Mouse (Mus musculus) ES-Bruce4 (cell line): ENCODE data around the gene Parg. TPM values are rescaled to one million over a fixed set of nuclear protein-coding genes. Genes with fewer than 3 reads are reported as not detected.

Experiments
- H3K27ac ChIP-seq: 2 replicates; pipeline ENCODE4 v1.5.1; 2012; ENCODE audit warnings: low read length, inconsistent platforms; ENCODE audit not compliant: insufficient read depth
- H3K27me3 ChIP-seq: 2 replicates; pipeline ENCODE4 v1.6.1; 2012; ENCODE audit warnings: mild to moderate bottlenecking, low read length, inconsistent platforms; ENCODE audit not compliant: control insufficient read depth, poor library complexity, insufficient read depth, severe bottlenecking
- H3K36me3 ChIP-seq: 2 replicates; pipeline ENCODE4 v1.6.1; 2012; ENCODE audit warnings: inconsistent platforms, mild to moderate bottlenecking, low read length, moderate library complexity; ENCODE audit not compliant: control insufficient read depth, poor library complexity, insufficient read depth, severe bottlenecking
- H3K4me1 ChIP-seq: one replicate; pipeline ENCODE4 v1.8.1; 2011; ENCODE audit warnings: low read length; ENCODE audit not compliant: control insufficient read depth, insufficient read depth
- H3K4me3 ChIP-seq: 2 replicates; pipeline ENCODE4 v1.5.1; 2011; ENCODE audit warnings: low read depth, mild to moderate bottlenecking, low read length
- H3K9ac ChIP-seq: 2 replicates; pipeline ENCODE4 v1.6.1; 2012; ENCODE audit warnings: low read depth, mild to moderate bottlenecking, inconsistent platforms; ENCODE audit not compliant: poor library complexity, severe bottlenecking
- H3K9me3 ChIP-seq: replicated peaks from 2 replicates; pipeline ENCODE4 v1.6.1; 2012; ENCODE audit warnings: mild to moderate bottlenecking, low read length, inconsistent platforms; ENCODE audit not compliant: control insufficient read depth, poor library complexity, insufficient read depth, severe bottlenecking
- CTCF ChIP-seq: IDR thresholded peaks from one replicate; pipeline ENCODE4 v1.8.1; 2011; ENCODE audit warnings: low read depth, low read length
- EP300 ChIP-seq: IDR thresholded peaks from 2 replicates; pipeline ENCODE4 v1.6.1; 2011; ENCODE audit warnings: low read depth, low read length; ENCODE audit not compliant: insufficient read depth
- POLR2A ChIP-seq: IDR thresholded peaks from one replicate; pipeline ENCODE4 v1.8.1; 2011; ENCODE audit warnings: low read length; ENCODE audit not compliant: insufficient read depth
- polyA plus RNA-seq: library from polyadenylated mRNA; stranded (reverse); fragments of >200 nt; gene quantifications from 2 replicates; pipeline ENCODE4 v1.2.4, GENCODE M21; 2011; ENCODE audit warnings: low read depth; ENCODE audit not compliant: missing spikeins, insufficient read depth, insufficient read length

The Parg gene
- polyA plus RNA-seq, 1 experiment = 73.1 TPM

GRCm38 (mm10) chr14:32268999-32269398 is 67.2 kb downstream of the Parg start:
- TF ChIP-seq POLR2A (no peak), EP300 (no peak), CTCF (no peak)
- H3K9ac ChIP-seq = no peak overlapping the region
- no peaks in the 10 kb centered on the region for H3K4me1 ChIP-seq
- no peak overlapping the region for H3K4me3 ChIP-seq
- no peak overlapping the region for H3K27ac ChIP-seq
- H3K36me3 ChIP-seq = peaks cover 6% of the 10 kb centered on the region
- H3K9me3 ChIP-seq = no peaks in the 10 kb centered on the region
- no peaks in the 10 kb centered on the region for H3K27me3 ChIP-seq

DNA sequence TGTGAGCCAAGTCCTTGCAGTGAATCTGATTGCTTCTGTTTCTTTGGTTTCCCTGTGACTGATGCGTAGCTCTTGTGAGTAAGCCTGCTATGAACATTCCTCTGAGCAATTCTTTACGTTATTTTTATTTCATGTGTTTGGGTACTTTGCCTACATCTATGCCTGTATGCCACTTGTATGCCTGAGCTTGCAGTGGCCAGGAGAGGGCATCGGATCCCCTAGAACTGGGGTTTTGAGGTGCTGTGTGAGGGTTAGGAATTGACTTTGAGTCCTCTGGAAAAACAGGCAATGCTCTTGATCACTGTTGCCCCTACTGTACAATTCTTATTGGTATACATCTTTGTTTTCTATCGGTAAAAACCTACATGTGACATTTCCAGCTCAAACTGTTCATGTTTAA is 67.8 kb downstream of the Parg start:
- H3K9me3 ChIP-seq = no peaks in the 10 kb centered on the region
- no peak overlapping the region for H3K9ac ChIP-seq
- H3K36me3 ChIP-seq = peaks cover 8% of the 10 kb centered on the region

DNA sequence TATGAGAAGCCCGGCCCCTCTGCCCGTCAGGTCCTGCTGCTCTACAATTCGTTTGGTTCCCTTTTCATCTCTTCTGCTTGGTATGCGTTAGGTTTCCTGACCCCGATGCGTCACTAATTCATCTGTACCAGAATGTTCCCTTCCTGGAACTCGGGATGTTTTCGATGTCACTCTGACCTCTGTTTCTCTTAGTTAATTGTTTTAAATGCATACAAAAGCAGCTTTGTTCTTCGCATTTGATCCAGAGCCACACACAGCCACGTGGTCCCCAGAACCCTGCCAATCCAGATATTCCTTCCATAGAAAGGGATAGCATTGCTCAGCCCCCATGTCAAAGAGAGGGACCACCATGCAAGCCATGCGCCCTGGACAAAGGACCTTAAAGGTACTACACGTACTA is 99.9 kb downstream of the Parg start:
- no peak overlapping the region for H3K4me3 ChIP-seq
- H3K36me3 ChIP-seq = peaks cover 8% of the 10 kb centered on the region; the same call in 1 of the 2 replicates
- H3K27ac ChIP-seq = no peak overlapping the region
- peaks cover 5% of the 10 kb centered on the region for H3K4me1 ChIP-seq
- no peak overlapping the region for H3K9ac ChIP-seq
- no peaks in the 10 kb centered on the region for H3K27me3 ChIP-seq
- TF ChIP-seq EP300 = no peak
- TF ChIP-seq CTCF = no peak
- TF ChIP-seq POLR2A = no peak
- no peaks in the 10 kb centered on the region for H3K9me3 ChIP-seq

More for the DNA sequence above, 67.8 kb downstream of the Parg start:
- H3K27me3 ChIP-seq = no peaks in the 10 kb centered on the region
- no peak for TF ChIP-seq EP300
- TF ChIP-seq POLR2A = no peak
- TF ChIP-seq CTCF = no peak
- H3K4me1 ChIP-seq = no peaks in the 10 kb centered on the region
- no peak overlapping the region for H3K4me3 ChIP-seq
- H3K27ac ChIP-seq = no peak overlapping the region

DNA sequence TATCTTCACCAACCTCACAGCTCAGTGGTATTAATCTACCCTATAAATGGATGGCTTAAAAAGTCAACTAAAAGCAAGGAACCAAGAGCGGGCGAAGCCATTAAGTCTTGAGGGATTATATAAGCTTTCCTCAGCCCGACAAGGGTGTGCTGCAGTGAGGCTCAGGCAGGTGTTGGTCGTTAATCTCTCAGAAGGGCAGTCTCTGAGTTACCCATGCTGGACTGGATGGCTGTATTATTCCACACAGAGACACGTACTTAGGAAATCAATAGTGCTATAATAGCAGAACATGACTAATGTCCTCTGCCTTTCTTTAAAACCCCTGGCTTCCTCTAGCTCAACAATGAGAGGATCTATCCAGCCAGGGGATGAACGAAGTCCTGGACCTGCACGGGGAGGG is 100.7 kb downstream of the Parg start:
- peaks cover 7% of the 10 kb centered on the region; the same call in 1 of the 2 replicates for H3K36me3 ChIP-seq
- H3K27me3 ChIP-seq = no peaks in the 10 kb centered on the region
- no peak overlapping the region for H3K27ac ChIP-seq
- H3K9me3 ChIP-seq = no peaks in the 10 kb centered on the region
- H3K4me3 ChIP-seq = no peak overlapping the region
- TF ChIP-seq POLR2A = no peak
- no peak for TF ChIP-seq CTCF
- no peak for TF ChIP-seq EP300
- no peak overlapping the region for H3K9ac ChIP-seq
- H3K4me1 ChIP-seq = peaks cover 5% of the 10 kb centered on the region

DNA sequence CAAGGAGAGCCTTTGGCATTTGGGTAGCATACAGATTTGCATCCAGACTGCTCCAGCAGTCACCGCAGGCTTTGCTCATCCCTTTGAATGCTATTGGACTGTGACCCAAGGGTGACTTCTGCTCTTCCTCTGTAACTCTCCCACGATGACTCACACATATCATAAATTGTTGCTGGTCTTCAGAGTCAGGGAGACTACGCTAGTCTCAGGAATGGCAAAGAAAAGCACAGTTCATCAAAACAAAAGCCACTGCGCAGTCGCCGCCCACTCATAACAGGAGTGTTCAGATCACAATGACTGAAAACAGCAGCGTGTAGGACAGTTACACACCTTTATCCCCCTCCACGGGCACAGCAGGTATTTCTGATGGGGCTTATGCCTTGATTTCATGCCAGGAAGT is 103.2 kb downstream of the Parg start:
- H3K27me3 ChIP-seq = no peaks in the 10 kb centered on the region
- no peak overlapping the region for H3K27ac ChIP-seq
- no peaks in the 10 kb centered on the region for H3K9me3 ChIP-seq
- peaks cover 2% of the 10 kb centered on the region; the same call in 1 of the 2 replicates for H3K36me3 ChIP-seq
- TF ChIP-seq CTCF (no peak), EP300 (no peak), POLR2A (no peak)
- H3K9ac ChIP-seq = no peak overlapping the region
- H3K4me1 ChIP-seq = peaks cover 5% of the 10 kb centered on the region
- no peak overlapping the region for H3K4me3 ChIP-seq

DNA sequence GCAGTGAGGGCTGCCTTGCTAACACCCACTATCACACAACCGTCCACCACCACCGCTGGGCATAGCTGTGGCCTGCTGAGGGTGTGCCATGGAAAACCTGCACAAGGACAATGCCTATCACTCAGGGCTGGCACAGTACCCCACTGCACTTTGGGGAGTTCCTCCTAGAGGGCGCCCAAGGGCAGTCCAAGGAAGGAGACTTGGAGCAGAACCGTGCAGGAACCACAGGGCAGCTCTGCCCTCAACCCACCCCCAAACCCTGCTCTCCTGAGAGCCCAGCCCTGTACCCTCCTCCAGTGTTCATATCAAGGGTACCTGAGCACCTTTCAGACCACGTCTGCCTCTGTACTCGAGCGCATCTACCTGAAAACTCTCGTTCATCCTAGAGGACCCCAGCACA is 108.1 kb downstream of the Parg start:
- Histone ChIP-seq H3K27ac (no peak overlapping the region), H3K36me3 (peaks cover 2% of the 10 kb centered on the region; the same call in 1 of the 2 replicates), H3K9me3 (no peaks in the 10 kb centered on the region), H3K4me3 (no peak overlapping the region), H3K27me3 (no peaks in the 10 kb centered on the region), H3K4me1 (peaks cover 2% of the 10 kb centered on the region), H3K9ac (no peak overlapping the region)
- TF ChIP-seq CTCF = peak; percentile 76
- TF ChIP-seq POLR2A = no peak
